Comparison of ENCODE assay signal across 14 mouse cellular contexts in genomic region chr12:39734176-39734575, GRCm38 (mm10).
"Had no signal": no experiment of that assay in that cellular context is flagged by ENCODE, and none has a peak within 500 bp of the region (broad histone marks: within the 10 kb centered on the region; RNA-seq: fewer than 3 reads in every experiment).

No protein-coding gene starts in this region.

- H3K27me3 ChIP-seq: limb, embryonic 15.5 days; liver, embryonic 12.5 days; neural tube, embryonic 15.5 days had no signal

- H3K9ac ChIP-seq: limb, embryonic 15.5 days; liver, embryonic 12.5 days; neural tube, embryonic 15.5 days had no signal

- H3K4me1 ChIP-seq: limb, embryonic 15.5 days; liver, embryonic 12.5 days had no signal

- H3K4me3 ChIP-seq: layer of hippocampus, adult 2 months; limb, embryonic 15.5 days; liver, embryonic 12.5 days; myocyte; neural tube, embryonic 15.5 days had no signal

- DNase-seq: kidney, adult 18-20 months; kidney, postnatal 10 days; kidney, postnatal 4 days; left cerebral cortex, postnatal 4 days; midbrain, embryonic 14.5 days; right cerebral cortex, adult 18-20 months; right cerebral cortex, postnatal 25 days; thymus, postnatal 4 days had no signal

- H3K4me2 ChIP-seq: limb, embryonic 15.5 days; liver, embryonic 12.5 days; neural tube, embryonic 15.5 days had no signal

- ATAC-seq: liver, embryonic 12.5 days had no signal

- H3K27ac ChIP-seq: layer of hippocampus, adult 2 months; limb, embryonic 15.5 days; liver, embryonic 12.5 days; neural tube, embryonic 15.5 days; stomach, postnatal 0 days had no signal

- H3K36me3 ChIP-seq: limb, embryonic 15.5 days; liver, embryonic 12.5 days; neural tube, embryonic 15.5 days had no signal

- H3K9me3 ChIP-seq: limb, embryonic 15.5 days; liver, embryonic 12.5 days; neural tube, embryonic 15.5 days had no signal
